Mouse (Mus musculus): ENCODE results near the gene Atf7ip.

Gene Atf7ip

DNA sequence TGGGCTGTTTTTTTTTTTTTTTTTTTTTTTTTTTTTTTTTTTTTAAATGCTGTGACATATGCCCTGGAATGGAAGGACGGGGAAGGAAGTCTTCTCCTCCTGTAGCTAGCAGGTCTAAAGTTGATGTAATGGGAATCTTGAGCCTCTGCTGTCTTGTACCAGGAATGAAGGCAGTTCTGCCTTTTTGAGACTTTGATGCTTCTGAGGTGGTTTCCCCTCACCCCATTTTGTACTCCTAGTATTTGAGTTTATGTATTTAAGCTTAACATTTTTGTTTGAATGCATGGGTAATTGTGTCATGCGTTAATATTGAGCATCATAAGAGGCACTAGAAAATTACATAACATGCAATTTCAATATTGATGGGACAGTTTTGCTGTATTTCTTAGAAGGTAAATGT is 14.4 kb downstream of the Atf7ip start:
- Histone ChIP-seq H3K4me3 (replicated peaks; ENCODE audit: low read length) (no peak overlapping the region), H3K9me3 (ENCODE audit: low read length) (peaks cover 44% of the 10 kb centered on the region), H3K4me1 (replicated peaks; ENCODE audit: low read depth, low read length) (peaks cover 37% of the 10 kb centered on the region), H3K36me3 (ENCODE audit: insufficient read depth, low read length) (peaks cover 6% of the 10 kb centered on the region; the same call in 1 of the 2 replicates), H3K27me3 (ENCODE audit: insufficient read depth, low read length) (no peaks in the 10 kb centered on the region)
- TF ChIP-seq CTCF (conservative IDR thresholded peaks at IDR 0.05; ENCODE audit: low read length) = no peak
- no peak for TF ChIP-seq POU5F1 (IDR thresholded peaks at IDR 0.05; ENCODE audit: borderline replicate concordance, low read length)

GRCm38 (mm10) chr6:136521681-136522080 is 15.7 kb downstream of the Atf7ip start:
- Histone ChIP-seq H3K4me3 (replicated peaks; ENCODE audit: low read length) (no peak overlapping the region), H3K27me3 (ENCODE audit: insufficient read depth, low read length) (no peaks in the 10 kb centered on the region), H3K4me1 (replicated peaks; ENCODE audit: low read depth, low read length) (peaks cover 42% of the 10 kb centered on the region), H3K36me3 (ENCODE audit: insufficient read depth, low read length) (0 out of 2 replicates have a peak, but pooled peaks cover 2% of the 10 kb centered on the region), H3K9me3 (ENCODE audit: low read length) (peaks cover 34% of the 10 kb centered on the region)
- TF ChIP-seq POU5F1 (IDR thresholded peaks at IDR 0.05; ENCODE audit: borderline replicate concordance, low read length) = no peak
- no peak for TF ChIP-seq CTCF (conservative IDR thresholded peaks at IDR 0.05; ENCODE audit: low read length)
- TF ChIP-seq NANOG (IDR thresholded peaks at IDR 0.05; ENCODE audit: borderline replicate concordance, low read length) = no peak

- Histone ChIP-seq H3K4me3 (replicated peaks; ENCODE audit: low read length) (no peak overlapping the region), H3K36me3 (ENCODE audit: insufficient read depth, low read length) (0 out of 2 replicates have a peak, but pooled peaks cover 2% of the 10 kb centered on the region), H3K4me1 (replicated peaks; ENCODE audit: low read depth, low read length) (peaks cover 42% of the 10 kb centered on the region), H3K27me3 (ENCODE audit: insufficient read depth, low read length) (no peaks in the 10 kb centered on the region), H3K9me3 (ENCODE audit: low read length) (peaks cover 24% of the 10 kb centered on the region)
- TF ChIP-seq POU5F1 (IDR thresholded peaks at IDR 0.05; ENCODE audit: borderline replicate concordance, low read length) (no peak), CTCF (conservative IDR thresholded peaks at IDR 0.05; ENCODE audit: low read length) (no peak), NANOG (IDR thresholded peaks at IDR 0.05; ENCODE audit: borderline replicate concordance, low read length) (no peak)
These were observed 16.7 kb downstream of the Atf7ip start for GRCm38 (mm10) chr6:136522658-136523057.

- peaks cover 44% of the 10 kb centered on the region for H3K4me1 ChIP-seq (replicated peaks; ENCODE audit: low read depth, low read length)
- peaks cover 10% of the 10 kb centered on the region for H3K9me3 ChIP-seq (ENCODE audit: low read length)
- no peaks in the 10 kb centered on the region for H3K27me3 ChIP-seq (ENCODE audit: insufficient read depth, low read length)
- no peak overlapping the region for H3K4me3 ChIP-seq (replicated peaks; ENCODE audit: low read length)
- H3K36me3 ChIP-seq (ENCODE audit: insufficient read depth, low read length) = 0 out of 2 replicates have a peak, but pooled peaks cover 2% of the 10 kb centered on the region
- no peak for TF ChIP-seq CTCF (conservative IDR thresholded peaks at IDR 0.05; ENCODE audit: low read length)
- no peak for TF ChIP-seq NANOG (IDR thresholded peaks at IDR 0.05; ENCODE audit: borderline replicate concordance, low read length)
- TF ChIP-seq POU5F1 (IDR thresholded peaks at IDR 0.05; ENCODE audit: borderline replicate concordance, low read length) = no peak
These were observed 18.8 kb downstream of the Atf7ip start for GRCm38 (mm10) chr6:136524751-136525150.

- Histone ChIP-seq H3K4me1 (replicated peaks; ENCODE audit: low read depth, low read length) (peaks cover 45% of the 10 kb centered on the region), H3K27me3 (ENCODE audit: insufficient read depth, low read length) (no peaks in the 10 kb centered on the region), H3K4me3 (replicated peaks; ENCODE audit: low read length) (no peak overlapping the region), H3K9me3 (ENCODE audit: low read length) (peaks cover 3% of the 10 kb centered on the region), H3K36me3 (ENCODE audit: insufficient read depth, low read length) (no peaks in the 10 kb centered on the region)
- TF ChIP-seq NANOG (IDR thresholded peaks at IDR 0.05; ENCODE audit: borderline replicate concordance, low read length) (no peak), POU5F1 (IDR thresholded peaks at IDR 0.05; ENCODE audit: borderline replicate concordance, low read length) (no peak), CTCF (conservative IDR thresholded peaks at IDR 0.05; ENCODE audit: low read length) (no peak)
These were observed 19.6 kb downstream of the Atf7ip start for GRCm38 (mm10) chr6:136525567-136525966.

DNA sequence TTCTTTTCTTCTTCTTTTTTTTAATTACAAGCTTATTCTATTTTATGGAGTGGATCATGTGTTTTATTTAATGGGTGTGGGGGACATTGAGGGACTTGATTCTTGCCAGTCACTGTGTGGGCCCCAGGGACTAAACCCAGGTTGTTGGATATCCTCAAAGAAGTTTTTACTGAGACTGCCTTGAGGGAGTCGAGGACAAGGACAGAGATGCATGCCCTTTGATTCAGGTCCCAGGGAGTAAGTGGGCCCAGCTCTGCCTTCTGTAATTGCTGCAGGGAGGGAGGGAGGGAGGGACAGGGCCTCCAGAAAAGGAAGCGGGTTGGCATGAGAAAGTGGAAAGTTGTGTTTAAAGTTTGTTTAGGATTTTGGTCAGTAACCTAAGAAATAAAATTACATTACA is 23.2 kb downstream of the Atf7ip start:
- peaks cover 36% of the 10 kb centered on the region for H3K4me1 ChIP-seq (replicated peaks; ENCODE audit: low read depth, low read length)
- H3K4me3 ChIP-seq (replicated peaks; ENCODE audit: low read length) = no peak overlapping the region
- H3K36me3 ChIP-seq (ENCODE audit: insufficient read depth, low read length) = no peaks in the 10 kb centered on the region
- H3K27me3 ChIP-seq (ENCODE audit: insufficient read depth, low read length) = no peaks in the 10 kb centered on the region
- TF ChIP-seq CTCF (conservative IDR thresholded peaks at IDR 0.05; ENCODE audit: low read length) = no peak
- no peak for TF ChIP-seq NANOG (IDR thresholded peaks at IDR 0.05; ENCODE audit: borderline replicate concordance, low read length)
- no peak for TF ChIP-seq POU5F1 (IDR thresholded peaks at IDR 0.05; ENCODE audit: borderline replicate concordance, low read length)
- H3K9me3 ChIP-seq (ENCODE audit: low read length) = peaks cover 3% of the 10 kb centered on the region

DNA sequence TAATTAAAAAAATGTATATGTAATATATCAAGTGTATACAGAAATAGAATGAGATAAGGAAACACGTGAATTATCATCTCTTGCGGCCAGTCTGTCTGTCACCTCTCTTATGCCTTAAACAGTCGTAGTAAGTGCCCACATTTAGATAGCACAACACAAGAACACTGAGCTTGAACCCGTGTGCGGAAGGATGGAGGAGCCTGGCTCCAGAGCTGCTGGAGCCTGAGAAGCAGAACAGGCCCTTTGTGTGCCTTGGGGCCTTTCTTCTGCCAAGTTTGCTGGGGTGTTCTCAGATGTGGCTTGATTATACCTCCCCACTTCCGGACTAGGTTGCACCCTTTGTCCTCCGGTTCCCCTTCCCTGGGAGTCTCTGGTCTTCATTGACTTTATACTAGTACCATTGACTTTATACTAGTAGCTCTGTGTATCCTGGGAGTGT is 25.8 kb downstream of the Atf7ip start:
- H3K4me3 ChIP-seq (replicated peaks; ENCODE audit: low read length) = peak overlapping the region; percentile 66
- no peaks in the 10 kb centered on the region for H3K27me3 ChIP-seq (ENCODE audit: insufficient read depth, low read length)
- H3K4me1 ChIP-seq (replicated peaks; ENCODE audit: low read depth, low read length) = peaks cover 34% of the 10 kb centered on the region
- H3K36me3 ChIP-seq (ENCODE audit: insufficient read depth, low read length) = peaks cover 9% of the 10 kb centered on the region
- no peak for TF ChIP-seq CTCF (conservative IDR thresholded peaks at IDR 0.05; ENCODE audit: low read length)
- no peak for TF ChIP-seq NANOG (IDR thresholded peaks at IDR 0.05; ENCODE audit: borderline replicate concordance, low read length)
- no peak for TF ChIP-seq POU5F1 (IDR thresholded peaks at IDR 0.05; ENCODE audit: borderline replicate concordance, low read length)
- no peaks in the 10 kb centered on the region for H3K9me3 ChIP-seq (ENCODE audit: low read length)

GRCm38 (mm10) chr6:136532535-136533291 is 26.7 kb downstream of the Atf7ip start:
- Histone ChIP-seq H3K4me3 (replicated peaks; ENCODE audit: low read length) (peak overlapping the region; percentile 66), H3K9me3 (ENCODE audit: low read length) (no peaks in the 10 kb centered on the region), H3K27me3 (ENCODE audit: insufficient read depth, low read length) (no peaks in the 10 kb centered on the region), H3K4me1 (replicated peaks; ENCODE audit: low read depth, low read length) (peaks cover 39% of the 10 kb centered on the region), H3K36me3 (ENCODE audit: insufficient read depth, low read length) (peaks cover 15% of the 10 kb centered on the region)
- TF ChIP-seq CTCF (conservative IDR thresholded peaks at IDR 0.05; ENCODE audit: low read length) (no peak), POU5F1 (IDR thresholded peaks at IDR 0.05; ENCODE audit: borderline replicate concordance, low read length) (no peak), NANOG (IDR thresholded peaks at IDR 0.05; ENCODE audit: borderline replicate concordance, low read length) (no peak)
